Mouse (Mus musculus) frontal cortex, adult 2 months (tissue): Measurements from ENCODE around the gene Catsperz. TPM values are rescaled to one million over a fixed set of nuclear protein-coding genes. Genes with fewer than 3 reads are reported as not detected.

Experiments
- DNase-seq, 2 experiments: peaks; one replicate each; pipeline ENCODE4 v3.0.0; 2022; ENCODE audit warnings: low spot score in 1 of 2; ENCODE audit errors: extremely low spot score in 1 of 2
- polyA plus RNA-seq: library from polyadenylated mRNA; depleted of rRNA; stranded (reverse); fragments of >200 nt; gene quantifications from 2 replicates; pipeline ENCODE4 v1.2.3, GENCODE M21; 2012; rRNA removed

Gene Catsperz
- polyA plus RNA-seq = 11.9 and 16.0 TPM in 2 replicates

DNA sequence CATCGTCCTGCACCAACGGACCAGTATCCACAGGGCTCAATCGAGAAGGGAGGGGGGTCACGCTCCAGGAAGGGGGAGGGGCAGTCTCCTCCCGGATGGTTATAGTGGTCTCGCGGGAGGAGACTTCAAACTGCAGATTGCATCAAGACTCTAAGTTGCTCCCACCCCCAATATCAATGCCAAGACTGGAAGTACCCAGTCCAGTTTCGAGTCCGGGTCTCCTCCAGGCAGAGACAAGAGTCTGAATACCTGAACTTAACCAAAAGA is at the start of gene Catsperz:
TSS of gene Catsperz (minus strand) at position 74 of the 267 bp plus-strand sequence.
- no peak for DNase-seq

DNA sequence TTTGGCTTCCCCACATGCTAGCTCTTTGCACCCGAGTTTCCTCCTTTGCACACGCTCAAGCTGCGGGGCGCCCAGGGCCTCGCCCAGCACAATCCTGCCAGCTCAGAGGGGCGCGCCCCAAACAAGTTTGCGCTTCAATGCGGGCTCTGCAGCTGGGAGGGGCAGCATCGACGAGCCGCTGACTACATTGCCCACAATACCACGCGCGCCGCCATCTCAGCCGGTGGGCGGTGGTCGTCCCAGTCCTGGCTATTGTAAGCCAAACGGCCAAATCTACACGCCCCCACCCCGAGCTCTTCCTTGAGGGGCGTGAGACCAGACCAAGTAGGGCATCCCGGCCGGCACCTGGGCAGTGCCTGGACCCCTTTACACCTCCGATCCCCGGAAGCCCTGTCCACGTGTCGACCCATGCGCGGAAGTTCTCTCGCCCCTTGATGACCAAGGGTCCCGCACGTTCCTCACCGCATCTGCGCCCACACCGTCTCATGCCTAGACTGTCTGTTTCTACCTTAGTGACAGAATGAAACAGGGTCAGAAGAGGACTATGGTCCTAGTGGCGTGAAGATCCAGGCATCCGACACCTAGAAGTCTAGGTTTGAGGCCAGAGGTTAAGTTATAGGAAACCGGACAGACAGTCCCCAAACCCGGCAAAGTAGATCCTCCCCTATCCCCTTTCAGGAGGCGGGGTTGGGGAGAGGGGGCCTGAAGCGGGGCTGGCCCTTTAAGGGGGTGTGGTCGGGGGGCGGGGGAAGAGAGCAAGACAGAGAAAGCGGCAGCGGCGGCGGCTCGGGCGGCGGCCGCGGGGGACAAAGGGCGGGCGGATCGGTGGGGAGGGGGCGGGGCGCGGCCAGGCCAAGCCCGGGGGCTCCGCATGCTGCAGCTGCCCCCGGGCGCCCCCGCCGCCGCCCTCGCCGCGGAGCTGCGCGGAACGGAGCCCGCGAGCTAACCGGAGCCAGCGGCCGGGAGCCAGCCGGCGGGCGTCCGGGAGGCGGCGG is 49.3 kb upstream of the Catsperz start, which contains the start of gene Ppp1r14b:
TSS of gene Ppp1r14b (plus strand) at position 758 of the 995 bp plus-strand sequence.
- DNase-seq = peak in 1 of 2 experiments; percentile 75

DNA sequence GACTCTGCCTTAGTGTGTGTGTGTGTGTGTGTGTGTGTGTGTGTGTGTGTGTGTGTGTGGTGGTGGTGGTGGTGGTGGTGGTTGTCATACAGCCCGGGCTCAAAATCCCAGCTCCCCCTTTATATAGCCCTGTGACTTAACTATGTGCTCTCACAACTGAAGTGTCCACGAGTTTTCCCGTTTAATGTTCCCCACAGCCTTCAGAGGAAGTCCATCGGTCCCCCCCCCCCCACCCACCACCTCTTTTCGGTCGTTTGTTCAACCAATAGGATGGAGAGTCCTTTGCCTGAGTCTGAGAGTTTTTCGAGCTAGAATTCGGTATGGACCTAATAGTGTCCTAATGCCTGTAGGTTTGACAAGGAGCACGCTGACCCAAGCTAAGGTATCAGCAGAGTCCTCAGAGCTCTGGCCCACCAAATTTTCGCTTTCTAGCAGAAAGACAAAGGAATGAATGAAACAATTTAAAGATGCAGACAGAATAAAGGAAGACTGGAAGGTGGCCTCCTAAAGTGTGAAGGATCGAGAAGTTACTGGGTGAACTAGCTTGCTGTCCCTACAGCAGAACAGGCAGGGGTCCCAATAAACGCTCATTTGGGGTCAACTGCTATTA is 48.5 kb upstream of the Catsperz start:
- no peak for DNase-seq

DNA sequence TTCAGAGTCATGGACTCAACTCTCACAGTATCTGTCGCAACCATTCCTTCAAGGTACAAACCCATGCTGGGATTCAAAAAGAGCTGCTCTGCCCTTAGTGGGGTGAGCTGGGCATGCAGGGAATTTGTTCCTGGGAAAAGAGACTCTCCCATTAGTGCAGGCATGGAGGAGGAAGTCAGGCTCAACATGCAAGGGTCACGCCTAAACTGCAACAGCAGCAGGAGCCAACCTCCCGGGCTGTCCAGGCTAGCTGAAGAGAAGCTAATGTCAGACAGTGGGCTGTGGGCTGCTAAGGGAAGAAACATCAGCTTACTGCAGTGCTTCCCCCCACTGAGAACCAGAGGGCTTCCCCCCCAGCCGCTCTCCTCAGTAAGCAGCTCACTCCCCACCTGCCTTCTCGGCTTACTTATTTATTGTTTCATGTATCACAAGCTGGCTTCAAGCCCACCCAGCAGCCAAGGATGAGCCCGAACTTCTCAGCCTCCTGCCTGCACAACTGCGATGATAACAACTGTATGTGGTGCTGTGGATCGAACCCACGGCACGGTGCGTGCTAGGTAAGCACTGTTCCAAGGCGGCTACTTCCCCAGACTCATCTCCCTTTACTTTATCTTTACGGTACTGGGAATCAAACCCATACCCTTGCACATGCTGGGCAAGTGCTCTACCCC is 47.2 kb upstream of the Catsperz start:
- no peak for DNase-seq

DNA sequence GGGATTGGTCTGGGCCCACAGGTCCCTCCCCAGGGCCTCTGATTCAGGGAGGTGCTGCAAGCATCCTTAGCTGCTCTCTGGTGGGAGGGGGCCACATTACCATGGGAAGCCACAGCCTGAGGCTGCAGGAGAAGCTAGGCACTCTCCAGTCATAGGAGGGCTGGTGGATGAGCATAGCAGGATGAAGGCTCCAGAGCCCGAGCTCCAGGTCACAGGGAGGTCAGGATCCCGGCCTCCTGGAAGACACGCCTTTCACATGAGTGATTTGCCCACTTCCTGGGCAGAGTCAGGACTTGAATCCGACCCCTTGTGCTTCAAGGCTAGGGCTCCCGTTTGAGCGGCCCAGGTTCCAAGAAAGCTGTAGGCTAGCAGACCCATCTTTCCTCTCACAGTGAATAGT is 46.5 kb upstream of the Catsperz start:
- no peak for DNase-seq

DNA sequence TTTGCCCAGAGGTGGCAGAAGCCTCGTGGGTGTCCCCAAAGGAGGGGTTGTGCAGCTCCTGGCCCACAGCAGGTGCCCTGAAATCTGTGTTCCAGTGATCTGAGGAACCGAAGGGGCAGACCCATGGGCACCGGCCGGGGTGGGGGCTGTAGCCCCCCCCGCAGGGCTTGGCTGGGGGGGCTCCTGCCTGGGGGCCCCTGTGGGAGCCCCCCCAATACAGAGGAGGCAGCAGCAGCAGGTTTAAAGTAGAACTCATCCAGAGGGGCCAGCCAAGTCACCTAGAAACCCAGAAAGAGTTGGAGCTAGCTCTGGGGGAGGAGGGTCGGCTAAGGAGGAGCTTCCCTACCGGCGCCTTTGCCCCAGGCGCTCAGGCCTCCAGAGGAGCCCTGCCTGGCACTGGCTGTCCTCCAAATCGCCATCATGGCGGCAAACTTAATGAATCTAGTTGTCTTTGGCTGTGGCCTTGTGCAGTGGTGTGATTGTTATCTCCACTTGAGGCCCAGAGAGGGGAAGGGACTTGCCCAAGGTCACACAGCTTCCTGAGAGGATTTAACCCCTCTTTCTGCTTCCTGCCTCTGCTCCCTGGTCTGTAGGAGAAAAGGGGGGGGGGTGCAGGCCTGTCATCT is 45.4 kb upstream of the Catsperz start:
- no peak for DNase-seq

DNA sequence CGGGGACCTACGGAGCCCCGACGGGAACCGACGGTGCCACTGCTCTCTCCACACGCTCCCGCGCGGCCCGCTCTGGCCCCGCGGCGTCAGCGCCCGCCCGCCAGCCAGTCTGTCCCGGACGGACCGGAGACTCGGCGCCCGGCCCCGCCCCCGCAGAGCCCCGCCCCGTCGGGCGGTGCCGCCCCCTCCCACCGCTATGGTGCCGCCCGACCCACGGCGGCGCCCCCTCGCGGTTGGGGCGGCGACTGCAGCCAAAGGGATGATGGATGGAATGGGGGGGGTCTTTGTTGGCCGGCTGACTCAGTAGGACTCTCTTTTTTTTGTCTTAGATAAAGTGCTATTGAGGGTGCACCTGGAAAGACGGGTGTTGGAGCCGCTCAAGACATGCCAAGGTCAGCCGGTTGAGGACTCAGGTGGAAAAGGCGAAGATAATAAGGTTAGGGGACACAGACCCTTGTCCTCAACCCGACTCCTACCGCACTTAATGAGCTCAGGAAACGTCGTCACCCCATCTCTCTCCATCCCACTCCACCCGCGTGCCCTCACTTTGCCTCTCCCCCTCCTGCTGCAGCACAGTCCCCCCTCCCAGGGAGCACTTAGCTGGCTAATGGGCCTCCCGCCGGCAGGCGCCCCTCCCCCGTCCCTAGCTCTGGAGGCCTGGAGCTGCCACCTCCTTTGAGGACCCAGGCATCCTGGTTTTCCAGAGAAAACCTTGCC is 44.6 kb upstream of the Catsperz start:
- DNase-seq = no peak

DNA sequence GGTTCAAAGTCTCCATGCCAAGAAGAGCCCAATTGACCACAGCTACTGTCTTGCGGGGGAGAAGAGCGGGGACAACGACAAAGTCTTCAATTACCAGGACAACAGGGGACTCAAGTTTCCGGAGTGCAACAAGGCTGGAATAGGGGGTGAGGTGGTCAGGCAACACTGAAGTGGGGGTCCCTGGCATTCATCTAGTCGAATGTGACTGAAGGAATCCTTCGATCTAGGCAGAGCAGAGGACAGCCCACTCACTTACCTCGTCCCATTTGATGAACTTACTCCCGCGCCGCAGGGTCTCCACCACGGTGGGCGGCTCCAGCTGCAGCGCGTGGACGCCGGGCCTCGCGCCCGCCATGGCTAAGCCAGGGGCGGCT is 44.1 kb upstream of the Catsperz start:
- DNase-seq = no peak

DNA sequence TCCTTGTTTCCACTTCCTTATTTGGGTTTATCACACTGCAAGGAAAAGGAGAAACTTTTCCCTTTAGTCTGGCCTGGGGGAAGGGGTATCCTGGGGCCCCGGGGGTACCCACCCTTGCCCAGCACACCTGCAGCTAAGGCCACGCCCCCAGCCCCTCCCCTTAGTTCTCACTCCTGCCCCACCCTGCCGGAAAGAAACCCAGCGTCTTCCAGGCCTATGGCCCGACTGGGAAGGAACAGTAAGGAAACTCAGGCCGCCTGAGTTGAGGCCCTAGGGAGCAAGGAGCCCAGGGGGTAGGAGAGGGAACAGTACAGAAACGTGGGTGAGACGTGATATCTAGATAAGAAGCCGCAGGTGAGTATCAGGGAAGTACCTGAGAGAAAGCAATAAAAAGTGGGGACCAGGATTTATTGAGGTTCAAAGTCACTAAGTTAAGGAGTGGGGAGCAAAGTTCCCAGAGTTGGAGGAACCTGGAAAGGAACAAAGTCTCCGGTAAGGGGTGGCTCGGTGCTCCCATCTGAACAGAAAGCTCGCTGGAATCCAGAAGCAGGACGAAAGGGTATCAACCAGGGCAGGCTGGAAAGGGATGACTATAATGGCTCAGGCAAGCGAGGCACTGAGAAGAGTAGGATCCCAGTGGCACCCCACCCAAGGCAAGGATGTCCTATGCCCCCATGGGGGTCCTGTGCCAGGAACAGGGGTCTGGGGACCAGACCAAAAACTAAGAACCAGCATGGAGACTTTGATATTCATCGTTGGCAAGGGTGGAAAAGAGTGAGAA is 43.5 kb upstream of the Catsperz start:
- no peak for DNase-seq

DNA sequence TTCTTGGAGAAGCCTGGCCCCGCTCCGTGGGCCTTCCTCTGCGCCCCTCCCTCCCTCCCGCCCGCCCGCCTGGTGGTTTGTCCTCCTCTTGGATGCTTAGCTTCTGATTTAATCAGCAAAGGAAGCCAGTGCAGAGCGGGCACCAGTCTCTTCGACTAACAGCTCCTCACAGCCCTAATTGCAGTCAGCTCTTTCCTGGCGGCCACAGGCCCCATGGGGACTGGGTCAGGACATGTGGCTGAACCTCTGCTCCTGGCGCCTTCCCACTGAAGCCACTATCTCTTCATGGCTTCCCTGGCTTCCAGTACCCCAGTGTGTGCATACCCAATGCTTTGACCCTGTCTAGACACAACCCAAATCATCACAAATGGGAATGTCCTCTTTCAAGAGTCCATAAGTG is 31.3 kb upstream of the Catsperz start:
- DNase-seq = no peak

DNA sequence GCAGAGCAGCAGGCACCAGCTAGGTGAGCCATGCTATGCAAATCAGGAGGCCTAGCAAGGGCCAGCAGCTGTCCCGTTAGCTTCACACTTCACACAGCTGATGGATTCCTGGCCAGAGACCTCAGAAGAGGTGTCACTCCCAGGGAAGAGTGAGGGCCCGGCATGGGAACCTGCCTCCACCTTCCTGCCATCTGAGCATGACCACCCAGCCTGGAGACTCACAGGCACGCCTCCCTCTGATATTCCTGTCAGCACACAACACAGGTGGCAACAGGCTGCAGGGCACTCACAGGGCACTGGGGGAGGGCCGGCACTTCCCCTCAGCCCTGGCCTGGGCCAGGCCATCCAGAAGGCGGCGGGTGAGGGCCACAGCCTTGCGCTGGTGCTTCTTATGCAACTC is 30.2 kb upstream of the Catsperz start:
- DNase-seq = no peak

DNA sequence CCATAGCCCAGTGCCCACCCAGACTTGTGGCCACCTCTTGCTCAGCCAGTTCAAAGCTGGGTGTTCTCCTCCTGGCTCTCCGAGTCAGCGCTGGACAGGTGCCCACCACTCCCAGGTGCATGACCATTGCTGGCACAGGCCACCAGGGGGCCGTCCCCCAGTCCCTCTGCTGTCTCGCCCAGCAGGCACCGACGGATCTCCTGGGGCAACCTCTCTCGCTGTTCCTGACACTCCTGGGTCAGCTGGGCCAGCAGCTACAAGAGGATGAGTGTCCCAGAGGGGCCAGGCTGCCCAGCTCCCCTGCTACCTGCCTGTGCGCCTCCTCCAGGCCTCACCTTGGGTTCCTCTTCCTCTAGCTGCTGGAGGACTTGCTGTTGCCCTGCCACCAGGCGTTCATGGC is 28.9 kb upstream of the Catsperz start:
- no peak for DNase-seq

DNA sequence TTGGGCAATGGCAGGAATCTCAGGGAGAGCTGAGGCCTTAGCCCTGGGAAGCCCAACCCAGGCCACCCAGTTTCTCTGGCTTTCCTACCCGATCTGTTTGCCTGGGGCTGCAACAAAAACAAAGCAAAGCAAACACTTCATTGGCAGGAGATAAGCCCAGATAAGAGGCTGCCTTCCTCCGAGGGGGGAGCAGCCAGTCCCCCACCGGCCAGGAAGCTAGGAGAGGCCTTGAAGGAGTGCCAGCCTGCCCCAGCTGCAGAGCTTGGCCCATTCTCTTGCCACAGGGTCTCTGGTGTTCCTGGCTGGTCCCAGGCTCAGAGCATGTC is 27.5 kb upstream of the Catsperz start:
- DNase-seq = no peak

DNA sequence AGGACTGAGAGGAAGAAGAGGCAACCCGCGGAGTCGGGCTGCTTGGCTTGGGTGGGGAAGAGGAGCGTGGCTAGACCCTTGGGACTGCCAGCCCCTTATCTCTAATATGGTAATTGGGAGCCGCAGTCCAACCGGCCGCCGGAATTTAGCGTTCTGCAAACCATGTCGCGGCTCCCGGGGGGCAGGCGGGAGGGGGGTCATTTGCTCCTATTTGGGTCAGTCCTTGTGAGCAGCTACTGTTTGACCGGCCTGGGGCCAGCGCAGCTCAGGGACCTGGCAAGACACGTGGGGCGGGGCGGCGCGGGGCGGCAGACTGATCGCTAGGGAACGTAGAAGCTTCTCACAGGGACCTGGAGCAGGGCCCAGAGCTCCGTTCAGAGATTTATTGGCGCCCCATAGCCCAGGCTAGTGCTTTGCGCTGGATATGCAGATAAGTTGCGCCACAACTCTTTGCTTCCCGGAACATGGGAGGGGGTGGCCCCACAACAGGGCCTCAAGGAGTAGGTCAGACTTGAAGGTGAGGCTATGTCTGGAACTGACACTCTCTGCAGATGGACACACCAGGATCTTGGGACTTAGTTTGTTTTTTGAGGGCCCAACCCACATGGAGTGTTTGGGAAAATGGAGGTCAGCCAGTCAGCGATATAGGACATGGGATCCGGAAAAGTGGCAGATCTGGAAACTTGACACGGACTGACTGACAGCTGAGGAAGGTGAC is 27.0 kb upstream of the Catsperz start:
- DNase-seq = peak in 1 of 2 experiments; percentile 70

DNA sequence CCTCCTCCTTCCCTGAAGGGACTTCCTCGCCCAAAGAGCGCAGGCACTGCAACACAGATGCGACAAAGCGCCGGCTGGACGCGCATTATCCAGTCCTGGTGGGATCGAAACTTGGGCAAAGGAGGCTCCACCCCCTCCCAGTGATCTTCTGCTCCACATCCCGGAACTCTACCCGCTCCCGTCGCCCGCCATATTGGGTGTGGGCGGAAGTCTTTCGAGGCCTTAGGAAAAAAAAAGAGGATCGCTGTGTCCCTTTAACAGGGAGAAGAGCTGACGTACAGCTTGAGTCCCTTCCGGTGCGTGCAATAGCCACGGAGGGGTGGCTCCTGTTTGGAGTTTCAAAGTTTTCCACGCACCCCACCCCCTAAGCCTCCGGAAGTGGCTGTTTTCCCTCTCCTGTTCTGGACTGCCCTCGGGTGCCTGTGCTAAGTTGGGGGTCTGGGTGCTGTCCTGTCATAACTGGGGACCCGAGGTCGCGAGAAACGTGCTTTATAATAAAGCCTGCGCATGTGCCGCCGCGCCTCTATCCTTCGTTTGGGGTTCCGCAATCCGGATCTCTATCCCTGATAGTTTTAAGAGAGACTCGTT is 26.3 kb upstream of the Catsperz start:
- peak; percentile 93 to 97 for DNase-seq

DNA sequence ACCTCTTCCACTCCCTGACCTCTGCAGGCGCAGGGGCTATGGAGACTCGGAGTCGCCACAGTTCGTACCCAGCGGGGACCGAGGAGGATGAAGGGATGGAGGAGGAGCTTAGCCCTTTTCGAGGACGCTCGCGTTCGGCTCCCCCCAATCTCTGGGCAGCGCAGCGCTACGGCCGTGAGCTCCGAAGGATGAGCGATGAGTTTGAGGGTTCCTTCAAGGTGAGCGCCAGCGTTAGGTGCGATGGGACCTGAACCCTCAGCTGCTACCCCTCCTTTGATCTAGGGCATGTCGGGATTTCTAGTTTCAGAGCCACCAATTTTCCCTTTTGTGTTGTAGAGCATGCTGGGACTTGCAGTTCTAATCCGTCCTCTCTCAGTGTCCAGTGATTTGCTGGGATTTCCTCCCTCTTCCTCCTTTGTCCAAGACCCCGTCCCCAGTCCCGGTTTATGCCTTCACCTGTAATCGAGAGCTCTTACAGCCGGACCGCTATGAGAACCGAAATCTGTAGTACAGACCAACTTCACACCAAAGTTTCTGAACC is 25.5 kb upstream of the Catsperz start:
- DNase-seq = peak in 1 of 2 experiments; percentile 74

DNA sequence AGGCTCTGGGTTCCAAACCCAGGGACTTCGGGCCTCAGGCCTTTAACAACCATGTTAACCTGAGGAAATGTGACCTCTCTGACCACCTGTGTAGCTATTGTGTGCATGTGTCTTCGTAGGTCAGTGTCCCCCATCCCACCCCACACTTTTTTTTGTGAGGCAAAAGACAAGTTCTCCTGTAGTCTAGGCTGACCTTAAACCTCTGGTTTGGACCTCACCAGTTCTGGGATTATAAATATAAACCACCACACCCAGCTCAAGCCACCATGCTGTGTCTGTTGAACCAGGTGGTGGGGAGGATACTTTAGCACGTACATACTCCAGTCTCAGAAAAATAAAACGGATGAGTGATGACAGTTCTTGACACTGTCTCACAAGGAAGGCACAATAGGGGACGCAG is 24.8 kb upstream of the Catsperz start:
- no peak for DNase-seq

DNA sequence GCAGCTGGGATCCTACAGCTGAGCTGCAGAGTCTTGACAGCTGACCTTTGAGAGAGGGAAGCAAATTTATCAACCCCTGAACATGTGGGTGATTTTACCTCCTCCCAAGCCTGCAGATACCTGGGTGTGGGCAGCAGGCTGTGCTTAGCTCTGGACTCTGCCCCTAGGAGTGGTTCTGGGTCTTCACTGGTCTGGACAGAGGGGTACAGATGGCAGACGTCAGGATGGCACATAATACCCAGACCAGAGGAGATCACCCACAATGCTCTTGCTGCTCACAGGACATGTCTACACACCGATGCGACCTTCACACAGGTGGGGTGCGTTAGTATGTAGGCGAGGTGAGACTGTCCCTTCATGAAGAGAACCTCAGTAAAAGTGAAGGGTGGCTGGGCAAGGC is 24.4 kb upstream of the Catsperz start:
- DNase-seq = no peak

DNA sequence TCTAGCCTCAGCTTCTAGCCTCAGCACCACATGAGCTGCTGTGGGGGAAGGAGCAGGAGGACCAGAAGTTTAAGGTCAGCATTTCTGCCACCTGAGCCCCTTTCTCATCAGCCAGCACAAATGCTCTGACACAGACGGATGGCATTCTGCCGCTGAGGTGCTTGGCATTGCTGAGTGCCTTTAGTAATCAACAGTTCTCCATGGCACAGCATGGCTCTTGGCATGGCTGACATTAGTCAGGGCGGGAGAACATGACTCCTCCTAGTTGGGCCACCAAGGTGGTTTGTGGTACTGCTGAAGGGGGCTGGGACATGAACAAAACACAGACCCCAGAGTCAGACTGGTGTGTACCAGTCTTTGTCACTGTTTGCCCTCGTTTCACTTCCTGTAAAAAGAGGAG is 23.0 kb upstream of the Catsperz start:
- DNase-seq = no peak
